ENCODE assay signal across 9 mouse cellular contexts in genomic region chr1:192851126-192851525, GRCm38 (mm10). TPM values are rescaled to one million over a fixed set of nuclear protein-coding genes. Genes with fewer than 3 reads are reported as not detected.
DNase-seq lines count a peak whose midpoint lies in the region; ATAC-seq and TF ChIP-seq lines count a peak whose summit lies in the region.
"Had no signal": no experiment of that assay in that cellular context is flagged by ENCODE, and none has a peak within 500 bp of the region (broad histone marks: within the 10 kb centered on the region; RNA-seq: fewer than 3 reads in every experiment).

No protein-coding gene starts in this region.

- intact Hi-C loops in left cerebral cortex, adult 2 months (cut with DNase I), result no loop called here

- H3K4me2 ChIP-seq in lung, embryonic 14.5 days, result peak overlapping the region; percentile 45
- H3K4me2 ChIP-seq in forebrain, embryonic 16.5 days (ENCODE audit: low read length), result peak overlapping the region; percentile 48
- H3K4me2 ChIP-seq in limb, embryonic 13.5 days (replicated peaks), result peak overlapping the region; percentile 85
- peak overlapping the region; percentile 21 for H3K4me2 ChIP-seq in stomach, embryonic 15.5 days

- no peaks in the 10 kb centered on the region for H3K27me3 ChIP-seq in lung, embryonic 14.5 days (ENCODE audit: insufficient read depth, low read length)
- H3K27me3 ChIP-seq in forebrain, embryonic 16.5 days (replicated peaks; ENCODE audit: control insufficient read depth, insufficient read depth, low read length), result no peaks in the 10 kb centered on the region
- no peaks in the 10 kb centered on the region for H3K27me3 ChIP-seq in limb, embryonic 13.5 days
- no peaks in the 10 kb centered on the region for H3K27me3 ChIP-seq in stomach, embryonic 15.5 days (replicated peaks)

- no peaks in the 10 kb centered on the region for H3K9me3 ChIP-seq in lung, embryonic 14.5 days (ENCODE audit: low read depth, low read length)
- no peaks in the 10 kb centered on the region for H3K9me3 ChIP-seq in forebrain, embryonic 16.5 days (ENCODE audit: control insufficient read depth, low read length)
- H3K9me3 ChIP-seq in limb, embryonic 13.5 days, result no peaks in the 10 kb centered on the region
- no peaks in the 10 kb centered on the region for H3K9me3 ChIP-seq in stomach, embryonic 15.5 days

- H3K4me3 ChIP-seq in lung, embryonic 14.5 days (ENCODE audit: low read depth, low read length), result peak overlapping the region; percentile 5; the same call in 1 of the 2 replicates
- peak overlapping the region; percentile 12 for H3K4me3 ChIP-seq in forebrain, embryonic 16.5 days (replicated peaks; ENCODE audit: low read length)
- H3K4me3 ChIP-seq in limb, embryonic 13.5 days, result peak overlapping the region; percentile 94
- H3K4me3 ChIP-seq in stomach, embryonic 15.5 days (replicated peaks), result peak overlapping the region; percentile 8; the same call in 1 of the 2 replicates
- H3K4me3 ChIP-seq in left cerebral cortex, adult 2 months, result no peak overlapping the region

- H3K4me1 ChIP-seq in lung, embryonic 14.5 days (ENCODE audit: insufficient read depth), result peaks cover 29% of the 10 kb centered on the region
- peaks cover 46% of the 10 kb centered on the region for H3K4me1 ChIP-seq in forebrain, embryonic 16.5 days (replicated peaks; ENCODE audit: control insufficient read depth, insufficient read depth, low read length)
- H3K4me1 ChIP-seq in limb, embryonic 13.5 days, result peaks cover 50% of the 10 kb centered on the region
- peaks cover 31% of the 10 kb centered on the region for H3K4me1 ChIP-seq in stomach, embryonic 15.5 days

- no peak for TF ChIP-seq CTCF in lung, embryonic 14.5 days (IDR thresholded peaks at IDR 0.05; ENCODE audit: low read depth)
- no peak for TF ChIP-seq CTCF in left cerebral cortex, adult 2 months (IDR thresholded peaks at IDR 0.05)

- peaks cover 39% of the 10 kb centered on the region for H3K36me3 ChIP-seq in lung, embryonic 14.5 days (ENCODE audit: insufficient read depth)
- peaks cover 18% of the 10 kb centered on the region for H3K36me3 ChIP-seq in forebrain, embryonic 16.5 days (ENCODE audit: control insufficient read depth, insufficient read depth)
- H3K36me3 ChIP-seq in limb, embryonic 13.5 days, result peaks cover 46% of the 10 kb centered on the region
- peaks cover 27% of the 10 kb centered on the region for H3K36me3 ChIP-seq in stomach, embryonic 15.5 days

- peak; percentile 28 for DNase-seq in lung, embryonic 14.5 days
- no peak for DNase-seq in lung, postnatal 36 days
- no peak for DNase-seq in left cerebral cortex, adult 2 months (ENCODE audit: extremely low spot score in 1 of 2, low spot score in 2 of 2)
- DNase-seq: liver had no signal

- 6% methylated on average over 2 of the region's 2 CpGs for WGBS in lung, embryonic 14.5 days
- 0% methylated on average over 2 of the region's 2 CpGs for WGBS in forebrain, embryonic 16.5 days
- 8% methylated on average over 2 of the region's 2 CpGs for WGBS in limb, embryonic 13.5 days
- 13% methylated on average over 2 of the region's 2 CpGs for WGBS in stomach, embryonic 15.5 days

- H3K9ac ChIP-seq in lung, embryonic 14.5 days, result peak overlapping the region; percentile 29
- H3K9ac ChIP-seq in forebrain, embryonic 16.5 days (replicated peaks; ENCODE audit: low read depth, low read length), result peak overlapping the region; percentile 41; the same call in 1 of the 2 replicates
- H3K9ac ChIP-seq in limb, embryonic 13.5 days, result peak overlapping the region; percentile 99
- no peak overlapping the region for H3K9ac ChIP-seq in stomach, embryonic 15.5 days

- H3K27ac ChIP-seq in lung, embryonic 14.5 days (ENCODE audit: low read depth), result peak overlapping the region; percentile 67
- peak overlapping the region; percentile 80 for H3K27ac ChIP-seq in forebrain, embryonic 16.5 days (ENCODE audit: low read length)
- peak overlapping the region; percentile 99 for H3K27ac ChIP-seq in limb, embryonic 13.5 days
- H3K27ac ChIP-seq in stomach, embryonic 15.5 days, result peak overlapping the region; percentile 57; the same call in 1 of the 2 replicates
- no peak overlapping the region for H3K27ac ChIP-seq in left cerebral cortex, adult 2 months

- ATAC-seq in lung, embryonic 14.5 days (ENCODE audit: insufficient read depth), result no peak
- peak; percentile 16; the same call in 1 of the 2 replicates for ATAC-seq in forebrain, embryonic 16.5 days
- ATAC-seq in limb, embryonic 13.5 days (ENCODE audit: low FRiP score, low read depth), result no peak
- ATAC-seq in stomach, embryonic 15.5 days (ENCODE audit: insufficient read depth, low FRiP score, low read depth), result no peak
- no peak for ATAC-seq in megakaryocyte, adult 5-6 weeks (ENCODE audit: poor library complexity, severe bottlenecking)

RNA-seq across cellular contexts. Expression of gene Sertad4, which starts 4.4 kb away (rescaled TPM):
- polyA plus RNA-seq in lung, embryonic 14.5 days (2014; fragmentation: Nextera tagmentation; extraction: Ambion mirVana), result 22.8 and 23.5 TPM in 2 replicates
- 38.1 and 41.9 TPM in 2 replicates for polyA plus RNA-seq in forebrain, embryonic 16.5 days (2015; fragmentation: Nextera tagmentation; extraction: Ambion mirVana)
- polyA plus RNA-seq in limb, embryonic 13.5 days (2015; fragmentation: Nextera tagmentation; extraction: Ambion mirVana), result 65.4 and 75.3 TPM in 2 replicates
- 18.4 and 19.3 TPM in 2 replicates for polyA plus RNA-seq in stomach, embryonic 15.5 days (2015; fragmentation: Nextera tagmentation; extraction: Ambion mirVana)
- 10 to 100 TPM; 11.6 to 12.1 TPM for total RNA-seq in left cerebral cortex, adult 2 months (2021)
- not detected in 2 replicates for total RNA-seq in megakaryocyte, adult 5-6 weeks (2015)
- total RNA-seq in megakaryocyte, adult 5-6 weeks (2017), result not detected in 2 replicates
- total RNA-seq: monocyte, adult 5-6 weeks had no signal

Comparison
In these comparisons a context has a peak if more than half of its experiments do, and no peak if none do; other contexts are left out.
1. H3K4me2 ChIP-seq: peak in every context shown above with its lines; median percentile 85 in limb, embryonic 13.5 days; 48 in forebrain, embryonic 16.5 days; 45 in lung, embryonic 14.5 days; 21 in stomach, embryonic 15.5 days.